Mouse (Mus musculus) liver, embryonic 15.5 days (tissue): ENCODE results near the gene Cd83. TPM values are rescaled to one million over a fixed set of nuclear protein-coding genes. Genes with fewer than 3 reads are reported as not detected.

ENCODE experiments used
- ATAC-seq: fragments of 200-750 bp; cut with Nextera tagmentation; 2 replicates; pipeline ENCODE4 v1.8.0; 2017; ENCODE audit warnings: moderate number of reproducible peaks, mild to moderate bottlenecking, moderate library complexity; ENCODE audit not compliant: insufficient read depth
- H3K27ac ChIP-seq: fragments of 300-500 bp; sonication (generic); replicated peaks from 2 replicates; pipeline ENCODE4 v1.5.1; 2015; ENCODE audit warnings: mild to moderate bottlenecking, inconsistent platforms
- H3K27me3 ChIP-seq: fragments of 300-500 bp; sonication (generic); 2 replicates; pipeline ENCODE4 v1.6.1; 2015; ENCODE audit warnings: mild to moderate bottlenecking, inconsistent platforms
- H3K36me3 ChIP-seq: fragments of 300-500 bp; sonication (generic); replicated peaks from 2 replicates; pipeline ENCODE4 v1.6.1; 2015; ENCODE audit warnings: moderate library complexity, mild to moderate bottlenecking, inconsistent platforms
- H3K4me1 ChIP-seq: fragments of 300-500 bp; sonication (generic); replicated peaks from 2 replicates; pipeline ENCODE4 v1.6.1; 2015; ENCODE audit warnings: inconsistent platforms
- H3K4me2 ChIP-seq: fragments of 300-500 bp; sonication (generic); 2 replicates; pipeline ENCODE4 v1.6.1; 2015; ENCODE audit warnings: moderate library complexity, mild to moderate bottlenecking, inconsistent platforms
- H3K4me3 ChIP-seq: fragments of 300-500 bp; sonication (generic); replicated peaks from 2 replicates; pipeline ENCODE4 v1.5.1; 2015; ENCODE audit warnings: mild to moderate bottlenecking, inconsistent platforms
- H3K9ac ChIP-seq: fragments of 300-500 bp; sonication (generic); 2 replicates; pipeline ENCODE4 v1.6.1; 2015; ENCODE audit warnings: moderate library complexity, mild to moderate bottlenecking, inconsistent platforms
- H3K9me3 ChIP-seq: fragments of 300-500 bp; sonication (generic); replicated peaks from 2 replicates; pipeline ENCODE4 v1.6.1; 2016; ENCODE audit warnings: inconsistent platforms
- WGBS: fragments of 180-500 bp; shearing (Covaris S2); methylation state at CpG from one replicate; pipeline ENCODE4 v1.1.7; 2015; ENCODE audit warnings: mixed read lengths; ENCODE audit not compliant: insufficient replicate concordance; 5-methylcytosine and 5-hydroxymethylcytosine counted together
- polyA plus RNA-seq: library from polyadenylated mRNA; unstranded; fragments of >200 nt; fragmentation: Nextera tagmentation; extraction: Ambion mirVana; gene quantifications from 2 replicates; pipeline ENCODE4 v1.2.1, GENCODE M21; 2015

The Cd83 gene
- polyA plus RNA-seq, 1 experiment from 2014 or later, result 1.0 TPM

DNA sequence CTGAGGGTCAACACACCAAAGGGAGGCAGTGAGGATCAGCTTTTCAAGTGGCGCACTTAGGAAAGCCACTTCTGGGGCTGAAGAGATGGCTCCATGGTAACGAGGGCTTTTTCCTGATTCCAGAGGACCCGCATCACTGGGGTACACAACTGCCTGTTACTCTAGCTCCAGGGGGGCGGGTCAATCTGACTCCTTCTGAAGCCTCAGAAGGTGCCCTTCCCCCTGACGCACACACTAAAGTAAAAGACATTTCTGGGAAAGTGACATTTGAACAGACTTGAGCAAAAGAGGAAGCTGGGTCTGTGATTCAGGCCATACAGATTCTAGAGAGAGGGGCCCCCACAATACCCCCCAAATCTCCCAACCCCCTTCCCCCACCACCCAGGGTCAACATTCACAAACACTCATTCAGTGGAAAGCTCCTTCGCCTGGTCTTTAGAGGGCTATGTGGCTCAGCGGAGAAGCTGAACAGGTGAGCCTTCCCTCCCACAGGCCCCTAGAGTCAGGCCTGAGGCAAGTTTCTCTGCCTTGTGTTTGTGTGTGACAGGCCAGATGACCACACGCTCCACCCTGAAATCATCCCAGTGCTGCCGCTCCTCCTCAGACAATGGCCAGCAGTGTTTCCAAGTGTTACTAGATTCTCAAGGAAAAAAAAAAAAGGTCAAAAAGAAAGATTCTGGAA is 7.1 kb upstream of the Cd83 start:
- Histone ChIP-seq H3K4me1 (no peaks in the 10 kb centered on the region), H3K27ac (no peak overlapping the region), H3K4me3 (no peak overlapping the region), H3K4me2 (no peak overlapping the region), H3K27me3 (no peaks in the 10 kb centered on the region), H3K9ac (no peak overlapping the region), H3K9me3 (no peaks in the 10 kb centered on the region), H3K36me3 (no peaks in the 10 kb centered on the region)
- no peak for ATAC-seq
- WGBS, result 44% methylated on average over 9 of the region's 9 CpGs

DNA sequence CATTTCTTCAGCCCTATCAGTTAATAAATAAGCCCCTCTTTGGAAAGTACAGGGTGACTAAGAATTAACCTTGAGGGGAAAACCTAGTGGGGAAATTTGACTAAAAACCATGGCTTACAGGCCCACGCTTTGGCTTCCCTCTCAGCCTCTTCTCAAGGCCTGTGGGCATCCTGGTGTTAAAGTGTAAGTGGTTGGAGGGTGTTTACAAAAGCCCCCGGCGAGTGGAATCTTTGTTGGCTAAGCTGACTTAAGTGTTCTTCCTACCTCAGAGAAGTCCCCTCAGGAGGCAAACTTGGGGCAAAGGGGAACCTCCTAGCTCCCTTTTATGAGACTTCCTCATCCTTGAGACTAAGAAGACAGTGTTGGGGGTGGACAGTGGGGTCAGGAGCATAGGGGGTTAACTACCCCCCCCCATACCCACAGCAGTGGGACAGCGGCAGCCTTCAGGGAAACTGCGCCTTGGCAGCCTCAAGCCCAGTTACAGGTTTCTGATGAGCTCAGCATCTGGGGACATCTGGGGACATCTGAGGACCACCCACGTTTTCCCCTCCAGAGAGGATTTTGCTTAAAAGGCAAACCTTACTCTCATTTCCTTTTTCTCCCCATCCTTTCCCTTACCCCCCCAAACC is 6.4 kb upstream of the Cd83 start:
- WGBS, result 35% methylated on average over 6 of the region's 6 CpGs
- ATAC-seq, result no peak

DNA sequence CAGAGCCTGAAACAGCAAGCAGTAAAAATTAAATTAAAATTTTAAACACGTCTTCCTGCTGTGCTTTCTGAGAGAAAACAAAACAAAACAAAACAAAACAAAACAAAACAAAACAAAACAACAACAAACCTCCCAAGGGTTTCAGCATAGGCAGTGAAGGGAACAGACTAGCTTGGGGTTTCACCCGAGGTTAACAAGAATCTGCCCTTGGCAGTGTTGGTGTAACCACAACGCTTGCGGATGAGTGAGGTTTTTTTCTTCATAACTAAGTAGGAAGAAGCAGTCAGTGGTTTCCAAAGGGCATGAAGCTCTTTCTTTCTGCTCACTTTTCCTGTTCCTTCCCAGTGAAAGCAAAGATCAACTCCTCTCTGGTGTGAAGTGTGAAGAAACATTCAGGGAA is 5.6 kb upstream of the Cd83 start:
- Histone ChIP-seq H3K27me3 (peaks cover 11% of the 10 kb centered on the region), H3K27ac (no peak overlapping the region), H3K9me3 (no peaks in the 10 kb centered on the region), H3K9ac (no peak overlapping the region), H3K4me3 (no peak overlapping the region), H3K36me3 (no peaks in the 10 kb centered on the region), H3K4me2 (no peak overlapping the region), H3K4me1 (no peaks in the 10 kb centered on the region)
- no peak for ATAC-seq
- 33% methylated on average over 4 of the region's 4 CpGs for WGBS

More for the DNA sequence above, 6.4 kb upstream of the Cd83 start:
- no peak overlapping the region for H3K4me2 ChIP-seq
- no peak overlapping the region for H3K9ac ChIP-seq
- no peak overlapping the region for H3K27ac ChIP-seq
- no peaks in the 10 kb centered on the region for H3K4me1 ChIP-seq
- H3K4me3 ChIP-seq, result no peak overlapping the region
- no peaks in the 10 kb centered on the region for H3K36me3 ChIP-seq
- H3K9me3 ChIP-seq, result no peaks in the 10 kb centered on the region
- H3K27me3 ChIP-seq, result peaks cover 7% of the 10 kb centered on the region; the same call in 1 of the 2 replicates

DNA sequence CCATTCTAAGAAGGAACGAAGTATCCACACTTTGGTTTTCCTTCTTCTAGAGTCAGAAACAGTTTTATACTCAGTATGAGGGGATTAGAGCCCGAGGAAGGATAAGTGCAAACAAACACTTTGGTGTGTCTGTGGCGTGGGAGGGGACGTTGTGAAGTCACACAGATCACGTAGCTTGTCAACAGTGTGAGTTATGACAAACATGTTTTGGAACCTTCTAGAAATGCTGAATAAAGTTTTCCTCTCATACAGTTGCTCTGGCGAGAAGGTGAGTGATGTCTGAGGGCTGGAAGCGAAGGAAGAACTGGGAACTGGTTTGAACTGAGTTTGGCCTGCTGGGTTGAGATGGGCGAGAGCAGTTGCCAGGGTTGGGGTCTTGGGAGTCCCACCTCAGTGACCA is 4.5 kb upstream of the Cd83 start:
- Histone ChIP-seq H3K9ac (no peak overlapping the region), H3K4me2 (no peak overlapping the region), H3K27me3 (peaks cover 22% of the 10 kb centered on the region), H3K4me3 (no peak overlapping the region), H3K9me3 (no peaks in the 10 kb centered on the region), H3K27ac (no peak overlapping the region), H3K36me3 (no peaks in the 10 kb centered on the region), H3K4me1 (no peaks in the 10 kb centered on the region)
- 57% methylated on average over 8 of the region's 8 CpGs for WGBS
- ATAC-seq, result no peak

DNA sequence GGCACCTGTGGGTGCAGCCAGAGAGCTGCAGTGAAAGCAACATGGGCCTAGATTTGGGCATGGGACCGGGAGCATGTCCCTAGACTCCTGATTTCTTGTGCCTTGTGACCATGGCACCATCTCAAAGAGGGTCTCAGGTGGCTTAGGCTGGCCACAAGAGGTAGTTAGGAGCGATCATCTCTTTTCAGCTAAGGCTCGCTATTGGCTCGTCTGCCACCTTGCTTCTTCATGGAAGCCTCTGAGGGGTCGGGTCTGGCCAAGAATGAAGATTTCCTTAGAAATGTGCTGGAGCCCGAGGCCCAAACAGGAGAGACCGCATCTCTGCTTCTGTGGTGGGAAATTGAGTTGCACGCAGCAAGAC is 1.1 kb downstream of the Cd83 start:
- H3K36me3 ChIP-seq, result no peaks in the 10 kb centered on the region
- H3K9ac ChIP-seq, result no peak overlapping the region
- 41% methylated on average over 8 of the region's 8 CpGs for WGBS
- no peak for ATAC-seq
- no peak overlapping the region for H3K27ac ChIP-seq
- H3K27me3 ChIP-seq, result peaks cover 46% of the 10 kb centered on the region
- peak overlapping the region; percentile 65 for H3K4me2 ChIP-seq
- 0 out of 2 replicates have a peak, but pooled peaks cover 5% of the 10 kb centered on the region for H3K4me1 ChIP-seq
- no peaks in the 10 kb centered on the region for H3K9me3 ChIP-seq
- peak overlapping the region; percentile 47; the same call in 1 of the 2 replicates for H3K4me3 ChIP-seq

DNA sequence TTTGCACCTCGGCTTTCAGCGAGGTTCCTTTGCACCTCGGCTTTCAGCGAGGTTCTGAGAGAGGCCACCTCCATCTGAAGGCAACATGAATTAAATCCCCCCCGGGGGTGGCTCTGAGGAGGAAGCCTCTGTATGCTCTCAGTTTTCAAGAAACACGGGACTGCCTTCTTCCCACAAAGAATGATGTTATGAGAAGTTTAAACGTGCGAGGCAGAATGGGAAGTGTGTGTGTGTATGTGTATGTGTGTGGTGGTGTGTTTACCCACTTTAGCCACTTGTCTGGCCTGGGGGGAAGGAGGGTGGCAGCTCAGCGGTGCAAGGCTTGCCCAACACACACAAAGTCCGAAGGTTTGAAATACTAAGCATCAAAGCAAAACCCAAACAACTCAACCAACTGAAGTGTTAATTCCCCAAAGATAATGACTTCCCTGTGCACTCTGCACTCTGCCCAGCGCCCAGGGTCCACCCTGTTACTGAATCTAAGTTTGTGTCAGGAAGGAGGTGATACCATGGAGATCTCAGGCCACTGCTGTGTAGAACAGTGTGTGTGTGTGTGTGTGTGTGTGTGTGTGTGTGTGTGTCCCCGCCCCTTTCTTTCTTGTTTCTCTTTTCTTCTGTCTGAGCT is 1.7 kb downstream of the Cd83 start:
- Histone ChIP-seq H3K36me3 (no peaks in the 10 kb centered on the region), H3K4me1 (0 out of 2 replicates have a peak, but pooled peaks cover 5% of the 10 kb centered on the region), H3K4me2 (peak overlapping the region; percentile 65; the same call in 1 of the 2 replicates), H3K27ac (no peak overlapping the region), H3K4me3 (no peak overlapping the region), H3K27me3 (peaks cover 46% of the 10 kb centered on the region), H3K9ac (no peak overlapping the region), H3K9me3 (no peaks in the 10 kb centered on the region)
- no peak for ATAC-seq
- WGBS, result 23% methylated on average over 12 of the region's 12 CpGs

DNA sequence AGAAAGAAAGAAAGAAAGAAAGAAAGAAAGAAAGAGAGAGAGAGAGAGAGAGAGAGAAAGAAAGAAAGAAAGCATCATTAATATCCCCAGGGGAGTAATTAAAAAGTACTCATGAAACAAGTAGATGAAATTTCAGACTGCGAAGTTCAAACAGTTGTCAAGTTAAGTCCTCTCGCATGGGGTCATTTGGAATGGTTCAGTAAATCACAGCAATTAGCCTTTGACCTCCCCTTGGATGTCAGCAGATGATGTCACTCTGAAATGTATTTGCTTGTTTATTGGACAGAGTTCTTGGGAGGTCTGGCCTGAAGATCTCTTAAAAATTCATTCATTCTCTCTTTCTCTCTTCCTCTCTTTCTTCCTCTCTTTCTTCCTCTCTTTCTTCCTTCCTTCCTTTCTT is 2.7 kb downstream of the Cd83 start:
- Histone ChIP-seq H3K4me3 (no peak overlapping the region), H3K4me2 (no peak overlapping the region)

DNA sequence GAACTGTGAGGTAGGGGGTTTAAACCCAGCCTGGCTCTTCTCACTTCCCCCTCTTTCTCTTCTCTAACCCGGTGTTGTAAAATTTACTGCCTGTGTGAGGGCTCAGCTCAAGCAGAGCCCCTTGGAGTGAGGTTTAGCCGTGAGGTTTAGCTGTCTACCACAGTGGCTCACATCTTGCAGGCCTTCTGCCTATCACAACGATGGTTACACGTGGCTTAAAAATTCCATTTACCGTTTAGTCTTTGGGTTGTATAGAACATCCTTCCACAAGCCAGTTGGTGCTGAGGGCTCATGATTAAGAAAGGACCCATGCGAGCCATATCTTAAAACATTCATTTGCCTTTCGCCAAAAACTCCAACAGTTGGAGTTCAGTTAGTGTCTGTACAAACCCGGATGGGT is 3.5 kb downstream of the Cd83 start:
- H3K4me3 ChIP-seq, result no peak overlapping the region
- no peak overlapping the region for H3K4me2 ChIP-seq
- ATAC-seq, result no peak
- H3K27me3 ChIP-seq, result peaks cover 40% of the 10 kb centered on the region
- 41% methylated on average over 8 of the region's 8 CpGs for WGBS
- no peak overlapping the region for H3K9ac ChIP-seq
- no peaks in the 10 kb centered on the region for H3K9me3 ChIP-seq
- no peak overlapping the region for H3K27ac ChIP-seq
- H3K4me1 ChIP-seq, result 0 out of 2 replicates have a peak, but pooled peaks cover 5% of the 10 kb centered on the region
- no peaks in the 10 kb centered on the region for H3K36me3 ChIP-seq

More for the DNA sequence above, 2.7 kb downstream of the Cd83 start:
- 50% methylated on average over 2 of the region's 2 CpGs for WGBS
- peaks cover 46% of the 10 kb centered on the region for H3K27me3 ChIP-seq
- H3K36me3 ChIP-seq, result no peaks in the 10 kb centered on the region
- H3K9ac ChIP-seq, result no peak overlapping the region
- 0 out of 2 replicates have a peak, but pooled peaks cover 5% of the 10 kb centered on the region for H3K4me1 ChIP-seq
- no peak for ATAC-seq
- H3K9me3 ChIP-seq, result no peaks in the 10 kb centered on the region
- H3K27ac ChIP-seq, result no peak overlapping the region

DNA sequence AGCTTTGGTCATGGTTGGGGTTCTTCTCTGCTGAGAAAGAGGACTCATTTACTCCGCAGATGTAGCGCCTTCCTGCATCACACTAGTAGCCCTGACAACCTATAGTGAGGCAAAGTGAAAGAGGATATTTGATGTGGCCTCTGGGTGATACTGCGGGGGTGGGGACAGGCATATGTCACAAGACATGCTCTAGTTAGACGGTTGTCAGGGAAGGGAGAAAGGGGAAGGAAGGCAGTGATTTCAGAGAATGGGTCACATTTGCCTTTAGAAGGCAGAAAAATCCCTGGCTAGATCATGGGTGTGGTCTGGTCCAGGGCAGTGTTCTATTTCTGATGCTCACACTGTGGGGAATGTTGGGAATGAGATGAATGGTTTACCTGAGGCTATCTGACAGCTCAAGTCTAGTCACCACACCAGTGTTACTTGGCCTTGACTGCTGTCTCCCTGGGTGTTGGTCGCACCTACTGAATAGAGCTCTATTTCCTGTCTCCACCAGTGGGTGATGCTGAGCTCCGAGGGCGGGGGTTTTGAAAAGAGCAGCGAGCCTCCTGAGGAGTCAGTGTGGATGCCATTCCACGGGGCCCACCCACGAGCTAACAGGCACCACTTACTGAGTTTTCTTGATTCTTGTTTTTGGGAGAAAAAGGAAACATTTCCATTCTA is 4.5 kb downstream of the Cd83 start:
- Histone ChIP-seq H3K9me3 (no peaks in the 10 kb centered on the region), H3K4me1 (0 out of 2 replicates have a peak, but pooled peaks cover 5% of the 10 kb centered on the region), H3K4me2 (no peak overlapping the region), H3K27me3 (peaks cover 33% of the 10 kb centered on the region), H3K4me3 (no peak overlapping the region), H3K27ac (no peak overlapping the region), H3K36me3 (no peaks in the 10 kb centered on the region), H3K9ac (no peak overlapping the region)
- ATAC-seq, result no peak
- 43% methylated on average over 10 of the region's 10 CpGs for WGBS

DNA sequence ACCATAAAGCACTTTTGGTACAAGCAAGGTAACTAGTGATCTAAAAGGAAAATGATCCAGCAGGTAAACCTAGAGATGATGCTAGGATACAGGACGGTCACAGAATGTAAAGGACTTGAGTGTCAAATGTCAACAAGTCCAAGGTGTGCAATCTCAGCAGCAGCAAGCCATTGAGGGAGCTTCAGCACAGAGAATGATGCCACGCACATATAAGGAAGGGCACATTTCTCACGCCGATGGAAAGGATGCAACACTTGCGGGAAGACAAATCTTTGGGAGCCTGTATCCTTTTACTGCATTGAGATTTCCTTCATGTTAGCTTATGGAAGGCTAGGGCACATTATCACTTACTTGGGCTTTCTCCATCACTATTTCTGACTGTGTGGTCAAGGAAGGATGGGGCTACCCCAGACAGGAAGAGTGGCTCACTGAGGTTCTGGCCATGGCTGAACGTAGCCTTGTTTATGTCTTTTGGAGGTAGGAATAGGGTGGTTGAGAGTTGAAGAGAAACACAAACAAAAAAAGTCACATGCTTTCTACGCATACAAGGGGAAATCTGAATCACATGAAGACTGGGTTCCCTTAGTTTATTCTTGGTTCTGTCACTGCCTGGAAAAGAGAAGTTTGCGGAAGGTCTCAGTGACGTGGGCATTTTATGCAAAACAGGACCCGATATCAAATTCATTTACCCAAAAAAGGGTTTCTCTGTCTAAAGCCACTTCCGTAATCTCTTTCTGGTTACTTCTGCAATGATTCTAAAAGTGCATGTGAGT is 5.8 kb downstream of the Cd83 start:
- Histone ChIP-seq H3K4me2 (no peak overlapping the region), H3K9me3 (no peaks in the 10 kb centered on the region), H3K27ac (no peak overlapping the region), H3K9ac (no peak overlapping the region), H3K27me3 (peaks cover 20% of the 10 kb centered on the region), H3K36me3 (no peaks in the 10 kb centered on the region), H3K4me3 (no peak overlapping the region), H3K4me1 (0 out of 2 replicates have a peak, but pooled peaks cover 5% of the 10 kb centered on the region)
- ATAC-seq, result no peak
- WGBS, result 66% methylated on average over 11 of the region's 11 CpGs
